Mouse (Mus musculus): Measurements from ENCODE around the gene Srrm2. TPM values are rescaled to one million over a fixed set of nuclear protein-coding genes. Genes with fewer than 3 reads are reported as not detected.

Srrm2 gene
- polyA plus RNA-seq, 1 experiment from 2014 or later = 502 TPM

DNA sequence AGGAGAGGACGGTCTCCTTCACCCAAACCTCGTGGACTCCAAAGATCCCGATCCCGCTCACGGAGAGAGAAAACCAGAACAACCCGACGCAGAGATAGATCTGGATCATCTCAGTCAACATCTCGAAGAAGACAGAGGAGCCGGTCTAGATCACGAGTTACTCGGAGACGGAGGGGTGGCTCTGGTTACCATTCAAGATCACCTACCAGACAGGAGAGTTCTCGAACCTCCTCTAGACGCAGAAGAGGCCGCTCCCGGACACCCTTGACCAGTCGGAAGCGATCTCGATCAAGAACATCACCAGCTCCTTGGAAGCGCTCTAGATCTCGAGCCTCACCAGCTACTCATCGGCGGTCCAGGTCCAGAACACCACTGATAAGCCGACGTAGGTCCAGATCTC lies 28.9 kb downstream of the Srrm2 start:
- Histone ChIP-seq H3K36me3 (peaks cover 95% of the 10 kb centered on the region), H3K4me1 (replicated peaks) (no peaks in the 10 kb centered on the region), H3K4me2 (no peak overlapping the region), H3K27me3 (no peaks in the 10 kb centered on the region), H3K4me3 (no peak overlapping the region), H3K9ac (no peak overlapping the region), H3K27ac (replicated peaks) (no peak overlapping the region), H3K9me3 (peaks cover 13% of the 10 kb centered on the region)
- ATAC-seq (ENCODE audit: low FRiP score, low read depth) = no peak
- 98% methylated on average over 25 of the region's 25 CpGs for WGBS

DNA sequence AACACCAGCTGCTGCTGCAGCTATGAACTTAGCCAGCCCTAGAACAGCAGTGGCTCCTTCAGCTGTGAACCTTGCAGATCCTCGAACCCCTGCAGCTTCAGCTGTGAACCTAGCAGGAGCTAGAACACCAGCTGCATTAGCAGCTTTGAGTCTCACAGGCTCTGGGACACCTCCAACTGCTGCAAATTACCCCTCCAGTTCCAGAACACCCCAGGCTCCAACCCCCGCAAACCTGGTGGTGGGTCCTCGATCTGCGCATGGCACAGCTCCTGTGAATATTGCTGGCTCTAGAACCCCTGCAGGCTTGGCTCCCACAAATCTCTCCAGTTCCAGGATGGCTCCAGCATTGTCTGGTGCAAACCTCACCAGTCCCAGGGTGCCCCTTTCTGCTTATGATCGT lies 30.4 kb downstream of the Srrm2 start:
- H3K36me3 ChIP-seq = peaks cover 95% of the 10 kb centered on the region
- ATAC-seq (ENCODE audit: low FRiP score, low read depth) = no peak
- H3K4me3 ChIP-seq = no peak overlapping the region
- peaks cover 13% of the 10 kb centered on the region for H3K9me3 ChIP-seq
- H3K27me3 ChIP-seq = no peaks in the 10 kb centered on the region
- no peak overlapping the region for H3K9ac ChIP-seq
- no peak overlapping the region for H3K27ac ChIP-seq (replicated peaks)
- H3K4me1 ChIP-seq (replicated peaks) = no peaks in the 10 kb centered on the region
- WGBS = 96% methylated on average over 5 of the region's 5 CpGs
- no peak overlapping the region for H3K4me2 ChIP-seq

DNA sequence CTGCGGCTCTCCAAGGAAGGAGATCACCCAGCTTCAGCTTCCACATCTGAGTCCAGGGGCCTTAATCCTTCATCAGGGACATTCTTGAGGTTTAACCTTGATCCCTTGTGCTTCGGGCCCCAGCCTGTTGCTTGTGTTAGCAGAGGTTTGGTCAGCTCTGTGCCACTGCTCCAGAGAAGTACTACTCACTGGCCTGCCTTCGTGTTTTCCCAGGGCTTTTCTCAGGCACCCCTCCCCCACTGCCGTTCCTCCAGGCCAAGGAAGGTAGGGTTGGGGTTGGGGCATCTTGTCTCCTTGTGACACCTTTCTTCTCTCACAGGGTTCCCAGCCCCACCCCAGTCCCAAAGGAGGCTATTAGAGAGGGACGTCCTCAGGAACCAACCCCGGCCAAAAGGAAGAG lies 31.8 kb downstream of the Srrm2 start:
- Histone ChIP-seq H3K4me1 (replicated peaks) (peaks cover 7% of the 10 kb centered on the region), H3K27me3 (no peaks in the 10 kb centered on the region), H3K4me3 (no peak overlapping the region), H3K27ac (replicated peaks) (no peak overlapping the region), H3K9me3 (peaks cover 13% of the 10 kb centered on the region), H3K36me3 (peaks cover 94% of the 10 kb centered on the region), H3K4me2 (no peak overlapping the region), H3K9ac (no peak overlapping the region)
- no peak for ATAC-seq (ENCODE audit: low FRiP score, low read depth)
- 89% methylated on average over 6 of the region's 6 CpGs for WGBS

DNA sequence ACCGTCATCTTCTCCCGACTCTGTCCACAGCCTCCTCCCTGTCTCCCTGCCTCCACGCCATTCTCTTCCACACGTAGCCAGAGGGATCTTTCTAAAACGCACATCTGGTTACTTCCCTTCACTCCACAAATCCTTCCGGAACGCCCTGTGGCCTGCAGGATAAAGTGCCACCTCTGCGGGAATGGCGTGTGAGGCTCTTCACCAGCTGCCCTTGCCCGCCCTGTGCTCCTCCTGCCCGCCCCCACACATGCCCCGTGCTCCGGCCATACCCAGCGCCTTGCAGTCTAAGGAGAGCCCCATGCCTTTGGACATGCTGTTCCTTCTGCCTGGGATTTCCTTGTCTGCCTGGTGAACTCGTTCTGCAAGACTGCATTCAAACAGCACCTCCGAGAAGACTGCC lies 32.7 kb downstream of the Srrm2 start:
- Histone ChIP-seq H3K9me3 (peaks cover 13% of the 10 kb centered on the region), H3K4me3 (no peak overlapping the region), H3K36me3 (peaks cover 87% of the 10 kb centered on the region), H3K4me1 (replicated peaks) (peaks cover 17% of the 10 kb centered on the region), H3K27me3 (no peaks in the 10 kb centered on the region), H3K27ac (replicated peaks) (no peak overlapping the region), H3K9ac (no peak overlapping the region), H3K4me2 (no peak overlapping the region)
- ATAC-seq (ENCODE audit: low FRiP score, low read depth) = peak; percentile 25; the same call in 1 of the 2 replicates
- 86% methylated on average over 16 of the region's 16 CpGs for WGBS

DNA sequence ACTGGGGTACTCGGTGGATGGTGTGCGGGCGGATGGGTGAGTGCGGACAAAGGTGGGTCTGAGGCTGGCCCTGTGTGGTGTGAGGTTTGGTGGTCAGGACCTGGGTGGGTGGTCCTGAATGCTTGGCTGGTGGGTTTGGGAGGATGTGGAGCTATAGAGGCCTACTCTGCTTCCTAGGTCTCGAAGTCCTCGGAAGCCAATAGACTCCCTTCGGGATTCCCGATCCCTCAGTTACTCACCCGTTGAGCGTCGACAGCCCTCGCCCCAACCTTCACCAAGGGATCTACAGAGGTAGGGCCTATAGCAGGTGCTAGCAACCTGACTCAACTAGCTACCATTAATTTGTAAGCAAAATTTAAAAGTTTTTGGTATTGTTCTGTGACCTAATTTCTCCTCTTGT lies 33.3 kb downstream of the Srrm2 start:
- ATAC-seq (ENCODE audit: low FRiP score, low read depth) = 0 out of 2 replicates have a peak, but pooled peaks have one; percentile 39
- peaks cover 81% of the 10 kb centered on the region for H3K36me3 ChIP-seq
- 87% methylated on average over 12 of the region's 12 CpGs for WGBS
- H3K4me3 ChIP-seq = no peak overlapping the region
- H3K9me3 ChIP-seq = peaks cover 12% of the 10 kb centered on the region
- H3K9ac ChIP-seq = no peak overlapping the region
- H3K27me3 ChIP-seq = no peaks in the 10 kb centered on the region
- H3K4me2 ChIP-seq = no peak overlapping the region
- no peak overlapping the region for H3K27ac ChIP-seq (replicated peaks)
- H3K4me1 ChIP-seq (replicated peaks) = peaks cover 19% of the 10 kb centered on the region

DNA sequence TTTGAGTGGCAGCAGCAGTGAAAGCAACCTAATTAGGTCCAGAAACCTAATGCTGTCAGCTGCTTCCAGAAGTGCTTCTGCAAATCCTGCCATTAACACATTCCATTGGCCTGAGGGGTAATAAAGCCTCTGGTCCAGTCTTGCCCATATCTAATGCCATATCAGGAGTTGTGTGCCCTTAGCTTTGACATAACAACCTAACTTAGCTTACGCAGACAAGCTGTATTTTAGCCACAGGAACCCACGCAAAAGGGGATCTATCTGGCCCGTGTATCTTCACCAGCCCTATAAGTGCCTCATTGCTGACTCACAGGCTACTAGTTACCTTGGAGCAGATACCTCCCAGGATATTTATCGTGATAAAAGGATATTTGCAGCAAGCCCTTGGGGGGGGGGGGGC lies 35.3 kb downstream of the Srrm2 start:
- H3K9ac ChIP-seq = no peak overlapping the region
- peaks cover 62% of the 10 kb centered on the region for H3K36me3 ChIP-seq
- H3K4me1 ChIP-seq (replicated peaks) = peaks cover 25% of the 10 kb centered on the region
- H3K9me3 ChIP-seq = no peaks in the 10 kb centered on the region
- no peak overlapping the region for H3K27ac ChIP-seq (replicated peaks)
- no peak overlapping the region for H3K4me2 ChIP-seq
- WGBS = 87% methylated on average over 4 of the region's 4 CpGs
- H3K4me3 ChIP-seq = no peak overlapping the region
- H3K27me3 ChIP-seq = no peaks in the 10 kb centered on the region
- no peak for ATAC-seq (ENCODE audit: low FRiP score, low read depth)

DNA sequence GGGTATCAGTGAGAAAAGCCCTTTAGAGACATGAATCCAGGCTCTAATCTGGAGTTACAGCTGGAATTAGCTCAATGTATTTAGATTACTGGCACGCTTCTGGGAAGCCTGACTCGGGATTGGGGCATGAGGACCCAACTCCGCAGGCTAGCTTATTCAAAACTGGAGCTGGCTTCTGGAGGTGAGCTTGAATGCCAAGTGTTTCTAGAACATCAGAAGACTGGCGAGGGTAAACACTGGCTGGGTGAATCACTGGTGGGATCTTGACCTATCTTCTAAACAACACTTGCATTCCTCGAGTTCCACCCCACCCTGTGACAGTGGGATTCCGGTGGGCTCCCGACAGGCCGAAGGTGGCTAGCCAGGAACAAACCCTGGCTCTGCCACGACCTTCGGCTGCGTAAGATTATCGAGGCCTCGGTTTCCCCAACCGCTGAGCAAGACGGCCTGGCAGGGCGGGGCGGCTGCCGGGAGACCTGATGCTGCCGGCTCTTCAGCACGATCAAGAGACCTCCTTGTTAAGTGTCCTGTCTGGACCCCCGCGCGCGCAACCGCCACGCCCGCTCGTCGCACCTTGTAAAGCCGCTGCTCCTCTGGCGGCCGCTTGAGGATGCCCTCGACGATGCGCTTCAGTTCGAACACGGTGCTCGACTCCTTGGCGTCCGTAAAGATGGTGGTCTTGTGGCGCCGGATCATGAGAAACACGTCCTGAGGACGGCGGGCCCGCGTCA lies 38.1 kb downstream of the Srrm2 start:
- Histone ChIP-seq H3K4me3 (peak overlapping the region; percentile 67), H3K27ac (replicated peaks) (peak overlapping the region; percentile 96), H3K4me1 (replicated peaks) (peaks cover 25% of the 10 kb centered on the region), H3K27me3 (peaks cover 6% of the 10 kb centered on the region; the same call in 1 of the 2 replicates), H3K36me3 (peaks cover 37% of the 10 kb centered on the region), H3K4me2 (peak overlapping the region; percentile 80), H3K9me3 (no peaks in the 10 kb centered on the region), H3K9ac (peak overlapping the region; percentile 89)
- ATAC-seq (ENCODE audit: low FRiP score, low read depth) = peak; percentile 80
- WGBS = under 1% methylated on average over 47 of the region's 47 CpGs

DNA sequence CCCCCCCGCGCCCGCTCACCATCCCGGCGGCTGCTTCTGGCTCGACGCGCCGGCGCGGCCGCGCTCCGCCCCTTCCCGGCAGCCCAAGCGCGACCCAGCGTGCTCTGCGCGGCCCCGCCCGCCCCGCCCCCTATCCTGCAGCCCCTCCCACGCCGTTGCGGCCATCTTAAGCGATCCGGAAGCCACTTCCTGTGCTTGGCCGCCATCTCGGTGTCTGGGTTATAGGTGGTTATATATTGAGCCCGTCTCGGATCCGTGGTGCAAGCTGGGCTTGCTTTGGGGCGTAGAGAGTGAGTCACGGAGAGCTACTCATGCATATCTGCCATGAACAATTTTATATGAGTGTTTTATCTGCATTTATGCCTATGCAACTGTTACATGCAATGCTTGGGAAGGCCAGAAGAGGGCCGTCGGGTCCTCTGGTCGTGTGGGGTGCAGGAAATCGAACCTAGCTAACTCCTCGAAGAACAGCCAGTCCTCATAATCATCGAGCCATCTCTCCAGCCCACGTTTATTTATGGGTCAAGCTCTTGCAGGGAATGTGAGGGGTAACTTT lies 38.8 kb downstream of the Srrm2 start, which contains the start of gene Elob:
Elob (minus strand) TSS at position 73 of the 556 bp plus-strand sequence.
- Histone ChIP-seq H3K27me3 (peaks cover 13% of the 10 kb centered on the region; the same call in 1 of the 2 replicates), H3K9ac (peak within 1 kb of the TSS; percentile 89), H3K4me2 (peak within 1 kb of the TSS; percentile 80), H3K36me3 (peaks cover 30% of the 10 kb centered on the region), H3K4me1 (replicated peaks) (peaks cover 25% of the 10 kb centered on the region), H3K27ac (replicated peaks) (peak within 1 kb of the TSS; percentile 96), H3K9me3 (no peaks in the 10 kb centered on the region), H3K4me3 (peak within 1 kb of the TSS; percentile 67)
- under 1% methylated on average over 27 of the region's 42 CpGs for WGBS
- peak; percentile 95 for ATAC-seq (ENCODE audit: low FRiP score, low read depth)

DNA sequence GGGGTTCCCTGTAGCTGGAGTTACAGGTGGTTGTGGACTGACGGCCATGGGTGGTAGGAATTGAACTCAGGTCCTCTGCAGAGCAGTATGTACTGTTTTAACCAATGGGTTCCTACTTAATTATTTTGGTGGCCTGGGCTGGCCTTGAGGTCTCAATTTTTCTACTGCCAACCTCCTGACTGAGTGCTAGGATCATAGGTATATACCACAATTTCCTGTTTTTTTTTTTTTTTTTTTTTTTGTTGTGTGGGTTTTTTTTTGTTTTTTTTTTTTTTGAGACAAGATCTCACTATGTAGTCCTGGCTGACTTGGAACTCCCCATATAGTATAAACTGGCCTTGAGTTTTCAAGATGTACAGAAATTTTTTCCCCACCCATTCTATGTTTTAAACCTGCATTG lies 40.9 kb downstream of the Srrm2 start:
- Histone ChIP-seq H3K36me3 (peaks cover 10% of the 10 kb centered on the region), H3K27ac (replicated peaks) (no peak overlapping the region), H3K4me1 (replicated peaks) (peaks cover 25% of the 10 kb centered on the region), H3K27me3 (peaks cover 14% of the 10 kb centered on the region; the same call in 1 of the 2 replicates), H3K9ac (no peak overlapping the region), H3K9me3 (no peaks in the 10 kb centered on the region), H3K4me2 (no peak overlapping the region), H3K4me3 (no peak overlapping the region)
- WGBS = 97% methylated on average over 1 of the region's 1 CpGs
- ATAC-seq (ENCODE audit: low FRiP score, low read depth) = no peak

DNA sequence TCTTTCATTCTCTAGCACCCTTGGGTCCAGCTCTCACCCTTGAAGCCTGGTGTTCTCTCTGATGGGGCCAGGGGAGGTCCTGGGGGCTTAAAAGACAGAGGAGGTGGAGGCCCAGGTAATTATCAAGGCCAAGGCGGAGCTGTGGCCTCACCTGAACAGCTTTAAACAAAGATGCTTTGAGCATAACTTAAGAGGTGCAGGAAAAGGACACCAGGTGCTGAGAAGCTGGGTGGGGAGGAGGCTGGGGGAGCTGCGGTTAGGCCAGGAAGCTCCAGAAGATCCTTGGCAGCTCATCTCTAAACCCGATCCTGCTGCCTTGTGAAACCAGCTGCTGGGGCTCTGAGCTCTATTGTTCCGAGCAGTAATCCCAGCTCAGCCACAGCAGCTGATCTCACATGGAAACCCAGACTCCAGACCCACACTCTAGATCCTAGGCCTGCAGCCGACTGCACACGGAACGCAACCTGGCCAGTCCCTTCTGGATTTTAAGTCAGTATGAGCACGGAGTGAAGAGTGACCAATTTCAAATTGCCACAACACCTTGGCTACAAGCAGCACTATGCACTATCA lies 45.8 kb downstream of the Srrm2 start, which contains the start of gene Prss33:
Prss33 (minus strand) TSS at position 51 of the 570 bp plus-strand sequence.
- 78% methylated on average over 8 of the region's 8 CpGs for WGBS
- H3K27ac ChIP-seq (replicated peaks) = no peak within 1 kb of the TSS
- no peaks in the 10 kb centered on the region for H3K9me3 ChIP-seq
- ATAC-seq (ENCODE audit: low FRiP score, low read depth) = no peak
- H3K4me2 ChIP-seq = no peak within 1 kb of the TSS
- no peak within 1 kb of the TSS for H3K9ac ChIP-seq
- H3K27me3 ChIP-seq = peaks cover 14% of the 10 kb centered on the region; the same call in 1 of the 2 replicates
- no peaks in the 10 kb centered on the region for H3K4me1 ChIP-seq (replicated peaks)
- H3K4me3 ChIP-seq = no peak within 1 kb of the TSS
- no peaks in the 10 kb centered on the region for H3K36me3 ChIP-seq

DNA sequence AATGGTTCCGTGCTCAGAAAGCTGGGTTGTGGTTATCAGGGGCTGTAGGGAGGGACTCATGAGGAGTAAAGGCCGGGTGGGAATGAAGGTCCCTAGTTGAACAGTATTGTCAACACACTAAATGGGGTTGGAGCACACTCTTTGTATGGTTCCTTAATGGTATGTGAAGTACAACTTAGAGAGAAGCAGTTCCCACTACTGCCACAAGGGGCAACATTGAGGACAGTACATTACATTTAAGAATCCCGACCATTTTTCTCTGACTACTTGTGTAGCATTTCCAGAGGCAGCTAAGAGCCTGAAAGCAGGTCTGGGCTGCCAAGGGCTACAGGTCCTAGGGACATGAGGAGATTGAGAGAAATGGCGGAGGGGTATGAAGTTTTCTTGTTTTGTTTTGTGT lies 50.8 kb downstream of the Srrm2 start:
- WGBS = 33% methylated on average over 4 of the region's 4 CpGs
- H3K4me1 ChIP-seq (replicated peaks) = no peaks in the 10 kb centered on the region
- no peak for ATAC-seq (ENCODE audit: low FRiP score, low read depth)
- no peak overlapping the region for H3K4me3 ChIP-seq
- H3K27me3 ChIP-seq = no peaks in the 10 kb centered on the region
- H3K4me2 ChIP-seq = no peak overlapping the region
- no peak overlapping the region for H3K27ac ChIP-seq (replicated peaks)
- no peaks in the 10 kb centered on the region for H3K9me3 ChIP-seq
- no peaks in the 10 kb centered on the region for H3K36me3 ChIP-seq
- H3K9ac ChIP-seq = no peak overlapping the region

DNA sequence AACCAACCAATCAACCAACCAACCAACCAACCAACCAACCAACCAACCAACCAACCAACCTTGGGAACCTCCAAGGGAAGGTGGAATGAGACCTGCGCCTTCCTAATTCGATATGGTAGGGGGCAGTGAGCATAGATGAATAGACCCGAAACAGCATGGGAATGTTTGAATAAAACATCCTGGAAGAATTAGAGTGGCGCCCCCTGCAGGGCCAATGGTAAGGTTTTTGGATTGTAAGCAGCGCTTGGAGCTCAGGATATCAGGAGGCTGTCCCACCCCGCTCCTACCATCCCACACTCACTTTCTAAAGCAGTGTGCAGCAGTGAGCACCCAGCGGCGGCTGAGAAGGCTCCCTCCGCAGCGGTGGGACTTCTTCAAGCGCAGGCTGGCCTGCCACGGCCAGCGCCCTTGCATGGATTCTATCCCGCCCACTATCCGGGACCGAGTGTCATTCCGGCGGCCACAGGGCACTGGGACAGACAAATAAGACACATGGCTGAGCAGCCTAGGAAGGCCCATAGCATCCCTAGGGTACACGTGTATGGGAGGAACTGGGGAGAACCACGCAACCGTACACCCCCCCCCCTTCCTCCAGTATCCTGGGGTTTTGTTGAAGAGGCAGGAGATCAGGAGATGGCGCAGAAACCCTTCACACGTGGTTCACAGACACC lies 52.9 kb downstream of the Srrm2 start:
- H3K4me2 ChIP-seq = peak overlapping the region; percentile 38
- no peaks in the 10 kb centered on the region for H3K36me3 ChIP-seq
- H3K4me1 ChIP-seq (replicated peaks) = no peaks in the 10 kb centered on the region
- H3K27ac ChIP-seq (replicated peaks) = no peak overlapping the region
- 38% methylated on average over 23 of the region's 23 CpGs for WGBS
- H3K4me3 ChIP-seq = 0 out of 2 replicates have a peak overlapping the region, but pooled peaks have one; percentile 8
- no peak overlapping the region for H3K9ac ChIP-seq
- no peaks in the 10 kb centered on the region for H3K27me3 ChIP-seq
- H3K9me3 ChIP-seq = no peaks in the 10 kb centered on the region
- no peak for ATAC-seq (ENCODE audit: low FRiP score, low read depth)

Measured in hindbrain, embryonic 15.5 days (tissue).